Mouse (Mus musculus) liver, embryonic 15.5 days (tissue): ENCODE results near the gene Hist2h4. TPM values are rescaled to one million over a fixed set of nuclear protein-coding genes. Genes with fewer than 3 reads are reported as not detected.
"Not testable (repeated sequence)": the region's sequence is repeated elsewhere in the genome, so short reads cannot be mapped to it uniquely, and the experiment has no call there.

Experiments
- ATAC-seq: fragments of 200-750 bp; cut with Nextera tagmentation; 2 replicates; pipeline ENCODE4 v1.8.0; 2017; ENCODE audit warnings: moderate number of reproducible peaks, mild to moderate bottlenecking, moderate library complexity; ENCODE audit not compliant: insufficient read depth
- H3K27ac ChIP-seq: fragments of 300-500 bp; sonication (generic); replicated peaks from 2 replicates; pipeline ENCODE4 v1.5.1; 2015; ENCODE audit warnings: mild to moderate bottlenecking, inconsistent platforms
- H3K27me3 ChIP-seq: fragments of 300-500 bp; sonication (generic); 2 replicates; pipeline ENCODE4 v1.6.1; 2015; ENCODE audit warnings: mild to moderate bottlenecking, inconsistent platforms
- H3K36me3 ChIP-seq: fragments of 300-500 bp; sonication (generic); replicated peaks from 2 replicates; pipeline ENCODE4 v1.6.1; 2015; ENCODE audit warnings: moderate library complexity, mild to moderate bottlenecking, inconsistent platforms
- H3K4me1 ChIP-seq: fragments of 300-500 bp; sonication (generic); replicated peaks from 2 replicates; pipeline ENCODE4 v1.6.1; 2015; ENCODE audit warnings: inconsistent platforms
- H3K4me2 ChIP-seq: fragments of 300-500 bp; sonication (generic); 2 replicates; pipeline ENCODE4 v1.6.1; 2015; ENCODE audit warnings: moderate library complexity, mild to moderate bottlenecking, inconsistent platforms
- H3K4me3 ChIP-seq: fragments of 300-500 bp; sonication (generic); replicated peaks from 2 replicates; pipeline ENCODE4 v1.5.1; 2015; ENCODE audit warnings: mild to moderate bottlenecking, inconsistent platforms
- H3K9ac ChIP-seq: fragments of 300-500 bp; sonication (generic); 2 replicates; pipeline ENCODE4 v1.6.1; 2015; ENCODE audit warnings: moderate library complexity, mild to moderate bottlenecking, inconsistent platforms
- H3K9me3 ChIP-seq: fragments of 300-500 bp; sonication (generic); replicated peaks from 2 replicates; pipeline ENCODE4 v1.6.1; 2016; ENCODE audit warnings: inconsistent platforms
- WGBS: fragments of 180-500 bp; shearing (Covaris S2); methylation state at CpG from one replicate; pipeline ENCODE4 v1.1.7; 2015; ENCODE audit warnings: mixed read lengths; ENCODE audit not compliant: insufficient replicate concordance; 5-methylcytosine and 5-hydroxymethylcytosine counted together
- polyA plus RNA-seq: library from polyadenylated mRNA; unstranded; fragments of >200 nt; fragmentation: Nextera tagmentation; extraction: Ambion mirVana; gene quantifications from 2 replicates; pipeline ENCODE4 v1.2.1, GENCODE M21; 2015

The Hist2h4 gene
- polyA plus RNA-seq, 1 experiment from 2014 or later = 32.9 TPM

DNA sequence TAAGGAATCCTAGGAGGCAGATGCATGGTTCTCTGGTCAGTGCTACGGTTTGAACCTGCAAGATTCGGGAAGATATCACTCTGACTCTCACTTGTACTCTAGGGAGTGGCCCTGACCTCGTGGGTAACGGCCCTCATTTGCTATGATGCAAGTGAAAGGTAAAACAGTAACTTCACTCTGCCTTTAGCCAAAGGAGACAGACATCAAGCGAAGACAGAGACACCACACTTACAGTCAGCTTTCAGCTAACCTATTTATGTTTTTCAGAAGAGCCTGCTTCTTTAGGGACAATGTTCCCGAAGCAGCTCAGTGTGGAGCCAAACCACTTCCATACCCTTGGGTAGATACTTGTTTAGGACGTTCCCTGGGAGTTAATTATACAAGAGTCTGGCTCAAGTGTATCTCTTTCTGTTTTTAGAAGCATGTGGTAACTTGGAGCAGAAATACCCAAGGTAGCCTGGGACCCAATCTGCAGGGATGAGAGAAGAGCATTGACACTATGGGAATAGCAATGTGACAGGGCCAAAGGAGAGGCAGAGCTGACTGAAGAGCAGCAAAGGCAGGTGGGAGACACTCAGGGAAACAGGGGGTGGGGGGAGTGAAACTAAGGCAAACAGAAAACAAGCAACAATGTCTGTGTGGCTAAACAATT, 19.1 kb downstream of the Hist2h4 start:
- Histone ChIP-seq H3K4me2 (peak overlapping the region; percentile 80), H3K27me3 (no peaks in the 10 kb centered on the region), H3K36me3 (no peaks in the 10 kb centered on the region), H3K9me3 (no peaks in the 10 kb centered on the region), H3K4me3 (peak overlapping the region; percentile 63), H3K27ac (peak overlapping the region; percentile 98), H3K9ac (peak overlapping the region; percentile 90), H3K4me1 (peaks cover 48% of the 10 kb centered on the region)
- ATAC-seq = no peak
- 55% methylated on average over 7 of the region's 7 CpGs for WGBS

- peak overlapping the region; percentile 52 for H3K9ac ChIP-seq
- H3K4me1 ChIP-seq = peaks cover 57% of the 10 kb centered on the region
- no peaks in the 10 kb centered on the region for H3K27me3 ChIP-seq
- no peaks in the 10 kb centered on the region for H3K9me3 ChIP-seq
- peak overlapping the region; percentile 98 for H3K27ac ChIP-seq
- peak overlapping the region; percentile 38 for H3K4me3 ChIP-seq
- peak overlapping the region; percentile 64 for H3K4me2 ChIP-seq
- 79% methylated on average over 9 of the region's 9 CpGs for WGBS
- H3K36me3 ChIP-seq = no peaks in the 10 kb centered on the region
- no peak for ATAC-seq
Observed at GRCm38 (mm10) chr3:96240799-96241197, 22.3 kb downstream of the Hist2h4 start.

GRCm38 (mm10) chr3:96239949-96240798, 22.9 kb downstream of the Hist2h4 start, which contains the start of gene Hist2h2aa2:
Hist2h2aa2 (minus strand) TSS chr3:96240276.
- peaks cover 63% of the 10 kb centered on the region for H3K4me1 ChIP-seq
- H3K36me3 ChIP-seq, H3K27me3 ChIP-seq, H3K9me3 ChIP-seq: not testable (repeated sequence)
- H3K9ac ChIP-seq = peak within 1 kb of the TSS; percentile 52
- WGBS = 2% methylated on average over 44 of the region's 85 CpGs
- peak within 1 kb of the TSS; percentile 47 for H3K4me3 ChIP-seq
- H3K27ac ChIP-seq = peak within 1 kb of the TSS; percentile 98
- H3K4me2 ChIP-seq = peak within 1 kb of the TSS; percentile 64
- ATAC-seq = peak; percentile 61

DNA sequence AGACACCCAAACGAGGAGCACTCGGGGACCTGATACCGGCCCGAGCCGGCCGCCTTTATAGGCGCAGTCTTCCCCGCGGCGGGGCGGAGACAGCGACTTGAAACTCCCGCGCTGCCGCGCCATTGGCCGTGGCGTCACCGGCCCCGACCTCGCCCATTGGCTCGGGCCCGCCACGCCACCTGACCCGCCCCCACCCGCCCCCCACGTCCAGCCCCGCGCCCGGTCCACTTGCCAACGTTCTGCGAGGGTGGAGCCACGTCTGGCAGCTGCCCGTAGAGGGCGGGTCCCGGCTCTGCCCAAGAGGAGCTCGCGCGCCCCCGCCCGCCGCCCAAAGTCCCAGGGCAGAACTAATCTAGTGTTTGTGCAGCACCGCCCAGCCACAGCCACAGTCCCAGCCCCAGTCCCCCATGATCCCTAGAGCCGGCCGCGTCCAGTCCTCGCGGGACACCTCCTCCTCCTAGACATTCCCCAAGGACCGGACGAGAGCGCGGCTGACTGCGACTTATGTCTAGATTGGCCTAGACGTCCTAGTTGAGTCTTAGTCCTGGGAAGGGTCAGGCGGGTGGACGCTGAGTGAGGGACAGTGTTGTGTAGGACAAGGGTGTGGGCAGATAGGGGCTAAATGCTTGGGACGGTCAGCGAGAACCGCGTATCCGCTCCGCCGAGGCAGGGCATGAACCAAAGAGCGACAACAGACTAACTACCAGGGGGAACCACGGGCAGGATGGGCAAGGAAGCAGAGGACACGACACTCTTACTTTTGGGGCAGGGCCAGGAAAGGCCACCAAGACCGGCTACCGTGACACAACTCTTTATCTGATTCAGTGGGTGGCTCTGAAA, 23.9 kb downstream of the Hist2h4 start, which contains the start of gene Hist2h3c2:
Hist2h3c2 (minus strand) TSS at position 174 of the 840 bp plus-strand sequence.
- Histone ChIP-seq H3K4me1 (peaks cover 58% of the 10 kb centered on the region), H3K4me2 (peak within 1 kb of the TSS; percentile 75), H3K27ac (peak within 1 kb of the TSS; percentile 95), H3K9ac (peak within 1 kb of the TSS; percentile 77), H3K4me3 (peak within 1 kb of the TSS; percentile 65)
- H3K9me3 ChIP-seq, H3K36me3 ChIP-seq, H3K27me3 ChIP-seq: not testable (repeated sequence)
- peak; percentile 81 for ATAC-seq
- 0% methylated on average over 27 of the region's 68 CpGs for WGBS

DNA sequence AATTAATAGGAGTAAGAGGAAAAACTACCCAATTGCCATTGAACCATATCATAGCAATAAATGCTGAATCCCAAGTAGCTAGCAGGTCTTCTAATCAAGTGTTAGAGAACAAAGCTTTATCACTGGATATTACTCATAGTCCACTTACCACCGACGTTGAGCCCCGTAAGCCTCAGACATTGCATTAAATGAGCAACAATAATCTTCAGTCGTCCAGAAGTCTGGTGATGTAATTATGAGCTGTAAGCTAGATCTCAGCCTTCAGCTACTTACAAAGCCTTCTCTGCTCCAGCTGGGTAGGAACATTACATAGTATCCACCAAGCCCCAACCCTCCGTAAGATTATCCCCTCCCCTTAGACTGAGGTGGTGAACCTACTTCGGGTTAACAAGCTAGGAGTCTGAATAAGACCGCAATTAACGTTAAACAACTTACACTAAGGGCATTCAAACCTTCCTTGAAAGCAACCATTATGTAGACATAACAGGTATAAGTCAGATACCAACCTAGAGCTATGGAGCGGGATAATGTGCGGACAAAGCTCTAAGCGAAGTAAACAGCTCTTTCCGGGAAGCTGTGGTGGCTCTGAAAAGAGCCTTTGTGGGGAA, 25.1 kb downstream of the Hist2h4 start:
- H3K4me3 ChIP-seq = peak overlapping the region; percentile 65
- no peaks in the 10 kb centered on the region for H3K36me3 ChIP-seq
- WGBS = under 1% methylated on average over 12 of the region's 12 CpGs
- ATAC-seq = no peak
- H3K4me1 ChIP-seq = peaks cover 47% of the 10 kb centered on the region
- H3K9ac ChIP-seq = peak overlapping the region; percentile 77
- H3K27me3 ChIP-seq = no peaks in the 10 kb centered on the region
- H3K27ac ChIP-seq = peak overlapping the region; percentile 95
- no peaks in the 10 kb centered on the region for H3K9me3 ChIP-seq
- peak overlapping the region; percentile 75 for H3K4me2 ChIP-seq

DNA sequence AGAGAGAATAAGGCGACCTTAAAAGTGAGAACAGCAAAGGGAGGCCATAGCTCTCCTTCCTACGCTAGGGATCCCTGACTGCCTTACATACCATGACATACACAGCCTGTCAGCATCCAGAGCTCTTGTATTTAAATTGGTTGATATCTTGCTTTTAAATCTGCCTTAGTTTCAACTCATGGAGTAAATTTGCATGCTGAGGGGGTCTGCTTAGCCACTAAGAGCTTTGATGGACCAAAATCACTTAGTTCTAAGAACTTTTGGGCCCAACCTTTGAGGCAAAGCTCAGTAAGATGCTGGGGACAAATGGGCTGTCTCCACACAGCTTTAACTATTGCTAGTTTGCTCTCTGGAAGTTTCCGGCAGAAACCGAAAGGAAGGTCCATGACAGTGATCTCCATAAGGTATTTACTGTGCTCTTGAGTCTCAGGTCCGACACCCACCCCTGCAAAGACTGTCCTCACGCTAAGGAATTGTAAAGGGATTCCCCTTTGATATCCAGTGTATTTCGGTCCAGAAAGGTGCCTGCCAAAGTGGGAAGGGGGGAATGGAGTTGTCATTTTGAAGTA, 25.7 kb downstream of the Hist2h4 start:
- Histone ChIP-seq H3K9ac (peak overlapping the region; percentile 77), H3K9me3 (no peaks in the 10 kb centered on the region), H3K27me3 (no peaks in the 10 kb centered on the region), H3K4me3 (peak overlapping the region; percentile 65), H3K27ac (peak overlapping the region; percentile 95), H3K4me2 (peak overlapping the region; percentile 75), H3K4me1 (peaks cover 42% of the 10 kb centered on the region), H3K36me3 (no peaks in the 10 kb centered on the region)
- no peak for ATAC-seq
- 22% methylated on average over 7 of the region's 7 CpGs for WGBS

DNA sequence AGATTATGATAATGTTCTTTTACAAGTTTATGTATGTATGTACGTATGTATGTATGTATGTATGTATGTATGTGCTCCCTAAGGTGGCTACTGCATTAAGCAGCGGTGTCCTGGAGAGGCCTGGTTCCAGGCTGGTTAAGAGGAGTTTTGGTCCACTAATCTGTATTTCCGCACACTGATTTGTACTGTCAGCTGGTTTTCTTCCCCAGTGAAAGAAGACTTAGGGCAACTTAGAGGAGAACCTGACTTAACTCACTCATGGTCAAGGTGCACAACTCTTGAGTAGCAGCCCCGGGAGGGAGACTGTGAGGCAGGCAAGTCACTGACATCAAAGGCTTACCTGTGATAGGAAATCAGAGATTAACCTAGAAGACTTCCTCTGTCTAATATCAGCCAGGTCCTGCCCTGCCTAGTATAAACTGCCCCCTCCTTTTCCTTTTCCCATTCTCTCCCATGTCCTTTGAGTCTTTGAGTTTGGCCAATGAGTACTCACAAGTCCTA, 26.2 kb downstream of the Hist2h4 start:
- H3K4me3 ChIP-seq = peak overlapping the region; percentile 65
- H3K27me3 ChIP-seq = no peaks in the 10 kb centered on the region
- 66% methylated on average over 4 of the region's 4 CpGs for WGBS
- H3K36me3 ChIP-seq = no peaks in the 10 kb centered on the region
- H3K27ac ChIP-seq = peak overlapping the region; percentile 95
- no peaks in the 10 kb centered on the region for H3K9me3 ChIP-seq
- ATAC-seq = no peak
- peak overlapping the region; percentile 77 for H3K9ac ChIP-seq
- peak overlapping the region; percentile 75 for H3K4me2 ChIP-seq
- H3K4me1 ChIP-seq = peaks cover 38% of the 10 kb centered on the region

DNA sequence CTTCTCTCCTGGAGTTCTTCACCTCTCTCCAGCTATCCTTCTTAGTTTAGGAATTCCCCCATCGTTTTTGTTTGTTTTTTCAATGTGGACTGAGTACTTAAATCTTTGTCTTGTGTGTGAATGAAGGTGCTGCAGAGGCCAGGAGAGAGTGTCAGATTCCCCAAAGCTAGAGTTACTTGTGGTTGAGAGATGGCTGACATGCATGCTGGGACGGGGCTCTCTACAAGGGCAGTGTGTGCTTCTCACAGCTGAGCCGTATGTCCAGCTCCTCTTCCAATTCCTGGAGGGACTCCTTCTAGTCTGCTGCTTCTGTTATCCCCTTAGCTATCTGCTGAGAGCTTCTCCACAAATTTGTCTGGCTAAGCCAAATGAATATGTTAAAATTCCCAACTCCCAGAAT, 27.3 kb downstream of the Hist2h4 start:
- Histone ChIP-seq H3K4me3 (peak overlapping the region; percentile 65), H3K9me3 (no peaks in the 10 kb centered on the region), H3K4me2 (peak overlapping the region; percentile 75), H3K27ac (peak overlapping the region; percentile 95), H3K36me3 (no peaks in the 10 kb centered on the region), H3K27me3 (no peaks in the 10 kb centered on the region), H3K4me1 (peaks cover 32% of the 10 kb centered on the region), H3K9ac (peak overlapping the region; percentile 19)
- 75% methylated on average over 3 of the region's 3 CpGs for WGBS
- no peak for ATAC-seq

GRCm38 (mm10) chr3:96234914-96235313, 28.2 kb downstream of the Hist2h4 start:
- H3K4me2 ChIP-seq = no peak overlapping the region
- H3K4me3 ChIP-seq = 0 out of 2 replicates have a peak overlapping the region, but pooled peaks have one; percentile 65
- no peaks in the 10 kb centered on the region for H3K9me3 ChIP-seq
- peaks cover 30% of the 10 kb centered on the region for H3K4me1 ChIP-seq
- H3K36me3 ChIP-seq = no peaks in the 10 kb centered on the region
- peak overlapping the region; percentile 95; the same call in 1 of the 2 replicates for H3K27ac ChIP-seq
- no peak for ATAC-seq
- H3K9ac ChIP-seq = no peak overlapping the region
- H3K27me3 ChIP-seq = no peaks in the 10 kb centered on the region
- 72% methylated on average over 2 of the region's 2 CpGs for WGBS

GRCm38 (mm10) chr3:96231758-96232120, 31.4 kb downstream of the Hist2h4 start:
- Histone ChIP-seq H3K9me3 (no peaks in the 10 kb centered on the region), H3K27me3 (no peaks in the 10 kb centered on the region), H3K27ac (no peak overlapping the region), H3K4me3 (no peak overlapping the region), H3K4me2 (no peak overlapping the region), H3K9ac (no peak overlapping the region), H3K4me1 (peaks cover 22% of the 10 kb centered on the region), H3K36me3 (no peaks in the 10 kb centered on the region)
- WGBS = 38% methylated on average over 2 of the region's 2 CpGs
- no peak for ATAC-seq
